9 mouse cellular contexts compared by ENCODE assay signal in genomic region chr1:183699284-183699683, GRCm38 (mm10).
DNase-seq lines count a peak whose midpoint lies in the region; ATAC-seq lines count a peak whose summit lies in the region.
"Had no signal": no experiment of that assay in that cellular context is flagged by ENCODE, and none has a peak within 500 bp of the region (broad histone marks: within the 10 kb centered on the region; RNA-seq: fewer than 3 reads in every experiment).

No protein-coding gene starts in this region.

- no peaks in the 10 kb centered on the region for H3K9me3 ChIP-seq in forebrain, embryonic 14.5 days (replicated peaks; ENCODE audit: control insufficient read depth, low read length)
- no peaks in the 10 kb centered on the region for H3K9me3 ChIP-seq in forebrain, embryonic 13.5 days (replicated peaks)
- no peaks in the 10 kb centered on the region for H3K9me3 ChIP-seq in embryonic facial prominence, embryonic 11.5 days (replicated peaks; ENCODE audit: control insufficient read depth, low read length)
- H3K9me3 ChIP-seq in forebrain, embryonic 15.5 days, result no peaks in the 10 kb centered on the region
- H3K9me3 ChIP-seq: heart, embryonic 13.5 days had no signal

- H3K4me1 ChIP-seq in forebrain, embryonic 14.5 days (ENCODE audit: control insufficient read depth, insufficient read depth, low read length), result no peaks in the 10 kb centered on the region
- H3K4me1 ChIP-seq in forebrain, embryonic 13.5 days, result no peaks in the 10 kb centered on the region
- H3K4me1 ChIP-seq in embryonic facial prominence, embryonic 11.5 days (ENCODE audit: control insufficient read depth, insufficient read depth, low read length), result no peaks in the 10 kb centered on the region
- H3K4me1 ChIP-seq in forebrain, embryonic 15.5 days, result no peaks in the 10 kb centered on the region
- H3K4me1 ChIP-seq: heart, embryonic 13.5 days had no signal

- peak; percentile 12 for DNase-seq in forebrain, embryonic 14.5 days (ENCODE audit: low spot score)
- DNase-seq in right cerebral cortex, postnatal 4 days, result peak; percentile 10
- DNase-seq in right cerebral cortex, postnatal 25 days, result no peak
- DNase-seq in embryonic facial prominence, embryonic 11.5 days (ENCODE audit: low spot score), result peak; percentile 9
- peak; percentile 54 for DNase-seq in splenic B cell, adult 2 months (ENCODE audit: low read depth, low spot score)
- DNase-seq in left cerebral cortex, postnatal 10 days (ENCODE audit: extremely low spot score in 1 of 2, low spot score in 2 of 2), result no peak

- WGBS in forebrain, embryonic 14.5 days, result 82% methylated on average over 11 of the region's 11 CpGs
- WGBS in forebrain, embryonic 13.5 days, result 83% methylated on average over 11 of the region's 11 CpGs
- WGBS in embryonic facial prominence, embryonic 11.5 days, result 78% methylated on average over 11 of the region's 11 CpGs
- WGBS in forebrain, embryonic 15.5 days, result 84% methylated on average over 11 of the region's 11 CpGs

- no peak for ATAC-seq in forebrain, embryonic 14.5 days
- no peak for ATAC-seq in forebrain, embryonic 13.5 days
- ATAC-seq in embryonic facial prominence, embryonic 11.5 days (replicated peaks; ENCODE audit: insufficient number of reproducible peaks, low FRiP score, low TSS enrichment, low read depth), result no peak
- no peak for ATAC-seq in forebrain, embryonic 15.5 days (replicated peaks)

- H3K36me3 ChIP-seq in forebrain, embryonic 14.5 days (ENCODE audit: control insufficient read depth, insufficient read depth, low read length), result no peaks in the 10 kb centered on the region
- H3K36me3 ChIP-seq in forebrain, embryonic 13.5 days (ENCODE audit: poor library complexity, severe bottlenecking), result no peaks in the 10 kb centered on the region
- no peaks in the 10 kb centered on the region for H3K36me3 ChIP-seq in embryonic facial prominence, embryonic 11.5 days (replicated peaks; ENCODE audit: control insufficient read depth, insufficient read depth, low read depth, low read length)
- H3K36me3 ChIP-seq in splenic B cell, adult 2 months (ENCODE audit: control insufficient read depth, insufficient read depth, low read length, poor library complexity, severe bottlenecking), result no peaks in the 10 kb centered on the region
- H3K36me3 ChIP-seq in forebrain, embryonic 15.5 days, result no peaks in the 10 kb centered on the region
- H3K36me3 ChIP-seq: heart, embryonic 13.5 days had no signal

- no peak overlapping the region for H3K9ac ChIP-seq in forebrain, embryonic 14.5 days (ENCODE audit: low read length)
- no peak overlapping the region for H3K9ac ChIP-seq in forebrain, embryonic 13.5 days
- H3K9ac ChIP-seq in embryonic facial prominence, embryonic 11.5 days (replicated peaks; ENCODE audit: low read length), result no peak overlapping the region
- H3K9ac ChIP-seq in forebrain, embryonic 15.5 days (replicated peaks), result no peak overlapping the region
- H3K9ac ChIP-seq: heart, embryonic 13.5 days had no signal

- H3K27ac ChIP-seq in forebrain, embryonic 14.5 days (ENCODE audit: low read depth, low read length), result no peak overlapping the region
- H3K27ac ChIP-seq in forebrain, embryonic 13.5 days, result no peak overlapping the region
- no peak overlapping the region for H3K27ac ChIP-seq in embryonic facial prominence, embryonic 11.5 days (replicated peaks; ENCODE audit: low read depth, low read length)
- H3K27ac ChIP-seq in forebrain, embryonic 15.5 days (replicated peaks), result no peak overlapping the region
- H3K27ac ChIP-seq: heart, embryonic 13.5 days had no signal

- H3K27me3 ChIP-seq in forebrain, embryonic 14.5 days (replicated peaks; ENCODE audit: control insufficient read depth, insufficient read depth, low read length), result no peaks in the 10 kb centered on the region
- H3K27me3 ChIP-seq in forebrain, embryonic 13.5 days, result no peaks in the 10 kb centered on the region
- no peaks in the 10 kb centered on the region for H3K27me3 ChIP-seq in embryonic facial prominence, embryonic 11.5 days (ENCODE audit: control insufficient read depth, insufficient read depth, low read length)
- H3K27me3 ChIP-seq in splenic B cell, adult 2 months (ENCODE audit: control insufficient read depth, insufficient read depth, low read length, poor library complexity, severe bottlenecking), result no peaks in the 10 kb centered on the region
- no peaks in the 10 kb centered on the region for H3K27me3 ChIP-seq in forebrain, embryonic 15.5 days
- H3K27me3 ChIP-seq: heart, embryonic 13.5 days had no signal

- no peak overlapping the region for H3K4me3 ChIP-seq in forebrain, embryonic 14.5 days (ENCODE audit: low read depth, low read length)
- no peak overlapping the region for H3K4me3 ChIP-seq in forebrain, embryonic 13.5 days
- no peak overlapping the region for H3K4me3 ChIP-seq in embryonic facial prominence, embryonic 11.5 days (ENCODE audit: low read depth, low read length)
- H3K4me3 ChIP-seq in forebrain, embryonic 15.5 days, result no peak overlapping the region
- H3K4me3 ChIP-seq: heart, embryonic 13.5 days had no signal

- intact Hi-C loops in left cerebral cortex, postnatal 10 days (cut with DNase I), result no loop called here

- no peak overlapping the region for H3K4me2 ChIP-seq in forebrain, embryonic 14.5 days (ENCODE audit: low read length)
- H3K4me2 ChIP-seq in forebrain, embryonic 13.5 days, result no peak overlapping the region
- no peak overlapping the region for H3K4me2 ChIP-seq in embryonic facial prominence, embryonic 11.5 days (ENCODE audit: low read depth, low read length)
- H3K4me2 ChIP-seq in forebrain, embryonic 15.5 days (replicated peaks), result no peak overlapping the region
- H3K4me2 ChIP-seq: heart, embryonic 13.5 days had no signal

Comparison
In these comparisons a context has a peak if more than half of its experiments do, and no peak if none do; other contexts are left out.
1. DNase-seq: peak in forebrain, embryonic 14.5 days (single experiment), right cerebral cortex, postnatal 4 days (single experiment), embryonic facial prominence, embryonic 11.5 days (single experiment) and splenic B cell, adult 2 months (single experiment); none in right cerebral cortex, postnatal 25 days (single experiment) and left cerebral cortex, postnatal 10 days (0 of 2).